Mouse (Mus musculus) urinary bladder, postnatal 10 days (tissue): ENCODE data around the gene Sall2.
A peak's percentile ranks its signal among the peaks of the same experiment; 100 is the strongest.
"Not testable (repeated sequence)": the region's sequence is repeated elsewhere in the genome, so short reads cannot be mapped to it uniquely, and the experiment has no call there.

Source experiments
- DNase-seq: peaks from one replicate; pipeline ENCODE4 v3.0.0; 2022; ENCODE audit warnings: low spot score

The Sall2 gene

DNA sequence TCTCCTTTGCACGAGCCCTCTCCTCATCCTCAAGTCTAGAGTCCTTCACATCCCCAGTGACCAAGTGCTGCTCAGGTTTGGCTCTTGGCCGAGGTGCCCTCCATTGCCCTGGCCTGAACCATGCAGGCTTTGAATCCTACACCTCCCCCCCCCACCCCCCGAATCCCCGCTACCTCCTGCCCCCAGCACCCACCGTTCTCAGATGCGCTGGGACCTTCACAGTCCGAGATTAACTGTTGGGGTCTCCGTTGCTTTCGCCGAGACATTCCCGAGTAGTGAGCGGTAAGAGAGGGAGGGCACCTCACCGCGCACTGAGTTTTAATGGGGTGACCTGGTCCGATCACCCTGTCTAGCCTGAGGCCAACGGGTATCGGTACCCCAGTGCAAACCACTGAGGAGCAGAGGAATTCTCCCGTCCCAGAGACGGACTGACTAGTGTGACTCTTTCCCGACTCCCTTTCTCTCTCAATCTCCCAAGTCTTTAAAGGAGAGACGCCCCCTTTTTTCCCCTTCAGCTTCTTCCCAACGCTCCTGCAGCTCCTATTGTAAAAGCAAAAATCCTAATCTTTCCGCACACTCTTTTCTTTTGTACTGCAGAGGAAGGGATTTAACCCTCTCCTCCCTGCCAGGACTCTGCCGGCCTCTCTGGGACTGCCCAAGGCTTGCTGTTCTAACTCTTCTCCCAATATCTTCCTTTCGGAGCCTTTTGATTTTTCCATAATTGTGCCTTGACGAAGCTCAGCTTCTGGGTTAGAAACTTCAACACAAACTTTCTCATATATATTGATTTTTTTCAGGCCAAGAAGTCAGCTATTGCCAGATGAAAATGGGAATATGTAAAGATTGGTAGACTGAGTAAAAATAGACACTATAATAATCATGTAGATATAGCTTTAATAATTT is at the start of gene Sall2:
TSS of gene Sall2 (minus strand) at position 853 of the 903 bp plus-strand sequence.
- DNase-seq: no peak

DNA sequence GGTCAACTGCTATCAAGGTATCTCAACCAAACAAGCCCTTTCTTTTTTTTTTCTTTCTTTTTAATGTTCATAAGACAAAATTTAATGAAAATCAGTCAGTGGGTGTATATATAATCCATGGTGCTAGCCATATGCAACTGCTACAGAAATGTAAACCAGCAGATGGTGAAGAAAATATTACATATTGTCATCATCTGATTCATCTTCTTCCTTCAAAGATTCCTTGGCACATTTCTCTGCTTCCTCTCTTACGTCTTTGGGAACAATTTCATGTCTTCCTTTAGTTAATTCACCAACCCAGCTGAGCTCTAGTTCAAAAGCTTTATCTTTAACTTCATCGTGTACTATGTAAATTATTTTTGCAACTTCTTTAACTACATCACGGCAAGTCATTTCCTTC is 40.2 kb upstream of the Sall2 start:
- no peak for DNase-seq

- no peak for DNase-seq
These were observed 27.7 kb upstream of the Sall2 start, which contains the start of gene Olfr1513 for GRCm38 (mm10) chr14:52356308-52356707. Olfr1513 (minus strand) TSS chr14:52356408.

- no peak for DNase-seq
These were observed 10.9 kb upstream of the Sall2 start for GRCm38 (mm10) chr14:52339512-52339852.

- no peak for DNase-seq
These were observed 10.4 kb upstream of the Sall2 start for GRCm38 (mm10) chr14:52338751-52339511.

DNA sequence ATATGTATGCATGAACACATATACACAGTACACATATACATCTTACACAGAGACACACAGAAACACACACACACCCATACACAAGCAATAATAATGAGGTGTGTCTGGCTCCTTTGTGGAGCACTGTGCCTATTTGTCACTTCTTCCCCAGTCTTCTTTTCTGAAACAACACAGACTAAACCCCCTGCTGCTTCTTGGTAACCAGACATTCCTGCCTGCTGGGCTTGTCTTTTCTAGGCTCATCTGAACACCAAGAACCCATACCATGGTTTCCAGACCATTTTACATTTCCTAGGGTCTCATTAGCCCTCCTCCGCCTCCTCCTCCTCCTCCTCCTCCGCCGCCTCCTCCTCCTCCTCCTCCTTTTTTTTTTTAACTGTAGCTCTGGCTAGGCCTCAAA is 3.6 kb upstream of the Sall2 start:
- DNase-seq: no peak

GRCm38 (mm10) chr14:52331069-52331750 is 2.6 kb upstream of the Sall2 start:
- DNase-seq: no peak

DNA sequence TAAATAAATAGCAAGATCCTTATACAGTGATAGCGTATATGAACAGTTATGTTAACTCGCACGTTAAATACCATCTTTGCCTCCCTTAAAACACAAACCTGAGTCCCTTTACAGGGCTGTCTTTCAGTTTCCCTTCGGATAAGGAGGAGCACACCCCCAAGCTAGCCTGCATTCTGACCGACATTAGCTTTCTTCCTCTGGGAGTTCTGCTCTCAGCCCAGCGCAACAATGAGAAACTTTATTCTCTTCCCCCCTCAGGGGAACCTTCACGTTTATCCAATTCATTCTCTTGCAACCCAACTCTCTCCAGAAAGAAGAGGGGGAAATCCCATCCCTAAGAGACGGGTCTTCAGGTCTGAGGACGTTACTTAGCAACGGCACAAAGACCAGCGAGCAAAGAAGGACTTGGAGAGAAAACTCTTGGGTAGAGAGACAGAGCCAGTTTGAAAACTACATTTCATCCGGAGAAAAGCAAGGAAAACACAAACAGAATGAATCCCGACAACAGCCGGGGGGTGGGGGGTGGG is 1.1 kb downstream of the Sall2 start:
- no peak for DNase-seq

GRCm38 (mm10) chr14:52325890-52326289 is 2.7 kb downstream of the Sall2 start:
- no peak for DNase-seq

- DNase-seq: no peak
These were observed 9.2 kb downstream of the Sall2 start for GRCm38 (mm10) chr14:52319361-52319760.

- DNase-seq: no peak
These were observed 11.9 kb downstream of the Sall2 start for GRCm38 (mm10) chr14:52316441-52317225.

DNA sequence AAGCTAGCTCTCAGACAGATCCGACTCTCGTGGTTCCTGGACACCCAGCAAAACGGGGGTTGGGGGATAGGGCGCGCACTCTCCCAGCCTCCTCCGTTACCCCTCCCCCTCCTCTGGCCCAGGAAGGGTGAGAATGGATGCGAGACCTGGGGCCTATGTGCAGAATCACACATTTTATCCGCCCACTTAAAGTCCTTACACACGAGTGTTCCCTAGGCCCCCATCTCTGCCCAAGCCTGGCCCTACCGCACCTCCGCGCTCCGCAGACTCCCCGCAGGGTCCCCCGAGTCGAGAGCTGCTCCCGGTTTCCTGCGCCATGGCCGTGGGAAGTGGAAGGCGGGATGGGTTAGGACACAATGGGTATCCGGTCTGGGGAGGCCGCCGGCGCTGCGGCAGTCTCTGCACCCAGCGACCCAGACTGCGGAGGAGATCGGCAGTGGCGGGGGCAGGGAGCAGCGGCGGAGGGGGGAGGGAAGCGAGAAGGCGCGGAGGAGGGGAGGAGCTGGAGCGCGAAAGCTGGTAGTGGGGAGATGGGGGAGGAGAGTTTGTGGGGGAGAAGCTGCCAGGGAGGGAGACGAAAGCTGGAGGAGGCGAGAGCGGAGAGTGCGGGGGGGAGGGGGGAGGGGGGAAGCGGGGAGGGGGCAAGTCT is 12.6 kb downstream of the Sall2 start:
- DNase-seq: no peak

DNA sequence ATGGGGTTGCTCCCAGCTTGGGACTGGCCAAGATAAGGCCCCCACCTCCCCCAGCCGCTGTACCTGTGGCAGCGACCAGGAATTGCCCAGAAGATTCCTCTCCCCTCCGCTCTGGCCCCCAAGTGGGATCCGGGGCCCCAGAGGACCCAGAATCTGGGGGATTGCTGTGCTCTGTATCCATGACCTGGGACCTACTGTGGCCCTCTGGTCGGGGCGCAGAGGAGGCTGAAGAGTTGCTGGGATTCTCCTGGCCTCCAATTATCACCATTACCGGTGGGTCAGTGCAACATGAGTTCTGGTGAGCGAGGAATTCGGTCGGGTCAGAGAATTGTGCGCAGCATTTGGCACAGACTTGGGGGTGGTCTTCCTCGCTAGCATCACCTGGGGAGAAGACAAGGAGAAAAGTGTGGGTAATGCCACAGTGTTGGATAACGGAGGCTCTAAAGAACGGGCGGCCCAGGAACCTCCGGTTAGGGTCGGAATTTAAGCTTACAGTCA is 13.2 kb downstream of the Sall2 start:
- no peak for DNase-seq

DNA sequence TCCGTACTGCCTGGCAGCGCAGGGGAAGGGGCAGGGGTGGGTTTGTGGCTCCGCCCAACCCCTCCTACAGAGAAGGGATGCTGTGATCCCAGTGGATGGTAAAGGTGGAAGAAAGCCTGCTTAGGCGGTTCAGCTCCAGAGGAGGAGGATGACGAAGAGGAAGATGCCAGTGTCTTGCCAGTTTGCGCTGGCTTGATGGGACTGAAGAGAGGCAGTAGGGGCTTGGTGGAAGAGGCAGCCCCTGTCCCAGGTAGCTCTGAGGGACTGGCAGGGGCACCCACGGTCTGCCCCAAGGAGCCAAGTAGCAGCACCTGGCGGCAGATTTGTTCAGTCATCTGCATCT is 13.8 kb downstream of the Sall2 start:
- DNase-seq: no peak

- DNase-seq: no peak
These were observed 14.4 kb downstream of the Sall2 start for GRCm38 (mm10) chr14:52313931-52314807.

DNA sequence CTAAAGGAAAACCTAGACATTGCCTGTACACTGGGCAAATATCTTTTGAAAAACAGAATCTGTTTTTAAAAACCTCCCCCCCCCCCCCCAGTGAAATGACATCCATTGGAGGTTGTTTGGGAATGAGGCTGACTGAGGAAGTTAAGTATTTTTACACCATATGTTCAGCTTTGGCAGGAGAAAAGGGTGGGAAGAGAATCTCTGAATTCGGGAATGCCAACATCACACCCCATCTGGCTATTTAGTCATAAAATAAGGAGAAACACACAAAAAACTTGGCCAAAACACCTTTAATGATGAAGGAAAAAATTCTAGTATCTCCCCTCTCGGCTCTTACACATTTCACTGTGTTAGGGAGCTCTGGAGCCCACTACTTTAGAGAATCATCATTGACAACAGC is 17.7 kb downstream of the Sall2 start:
- no peak for DNase-seq

DNA sequence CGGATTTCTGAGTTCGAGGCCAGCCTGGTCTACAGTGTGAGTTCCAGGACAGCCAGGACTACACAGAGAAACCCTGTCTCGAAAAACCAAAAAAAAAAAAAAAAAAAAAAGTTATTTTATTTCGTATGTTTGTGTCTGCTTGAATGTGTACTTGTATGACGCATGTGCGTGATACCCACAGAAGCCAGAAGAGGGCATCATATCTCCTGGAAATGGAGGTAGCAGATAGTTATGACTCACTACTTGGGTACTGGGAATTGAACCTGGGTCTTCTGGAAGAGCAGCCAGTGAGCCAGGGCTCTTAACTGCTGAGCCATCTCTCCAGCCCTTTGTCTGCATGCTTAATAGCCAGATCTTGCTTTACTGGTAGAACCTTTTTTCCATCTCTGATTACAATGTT is 18.2 kb downstream of the Sall2 start:
- DNase-seq: not testable (repeated sequence)

DNA sequence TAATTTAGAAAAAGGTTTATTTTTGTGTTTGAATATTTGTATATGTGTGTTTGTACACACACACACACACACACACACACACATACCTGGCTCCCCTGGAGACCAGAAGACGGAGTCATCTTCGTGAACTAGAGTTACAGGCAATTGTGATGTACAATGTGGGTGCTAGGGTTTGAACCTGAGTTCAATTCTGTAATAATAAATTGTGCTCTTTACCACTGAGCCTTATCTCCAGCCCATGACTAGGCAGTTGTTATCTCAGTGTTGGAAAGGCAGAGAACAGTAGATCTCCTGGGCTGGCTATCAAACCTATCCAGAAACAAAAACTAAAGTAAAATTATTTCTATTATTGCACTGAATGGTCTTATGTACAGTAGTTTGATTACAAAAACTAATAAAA is 22.5 kb downstream of the Sall2 start:
- no peak for DNase-seq

GRCm38 (mm10) chr14:52304644-52305271 is 23.8 kb downstream of the Sall2 start, which contains the start of gene Mettl3:
Mettl3 (minus strand) TSS chr14:52305128.
- DNase-seq: peak; percentile 65
